Mouse (Mus musculus): Measurements from ENCODE around the gene Tmem163.

DNA sequence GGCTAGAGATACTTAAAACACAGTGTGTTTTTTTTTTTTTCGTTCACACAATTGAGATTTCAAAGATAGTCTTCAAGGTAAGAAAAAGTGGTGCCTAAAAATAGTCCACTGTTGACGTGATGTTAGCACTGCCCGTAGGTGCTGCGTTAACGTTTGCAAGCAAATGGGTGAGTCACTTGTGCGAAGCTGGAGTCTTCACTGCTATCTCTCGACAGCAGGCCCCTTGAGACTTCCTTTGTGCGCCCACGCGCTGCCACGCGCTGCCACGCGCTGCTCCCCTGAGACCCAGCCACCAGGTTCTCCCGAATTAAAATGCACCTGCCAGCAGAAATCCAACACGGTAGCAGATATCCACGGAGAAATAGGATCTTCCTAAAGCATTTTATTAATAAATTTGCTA lies 178.6 kb downstream of the Tmem163 start:
- no peak for TF ChIP-seq CTCF (IDR thresholded peaks at IDR 0.05)
- no peak for TF ChIP-seq POLR2A (IDR thresholded peaks at IDR 0.05; ENCODE audit: insufficient read depth, low read depth, low read length)

Data from heart, adult 2 months (tissue).